Mouse (Mus musculus): ENCODE measurements at regions not wholly inside any gene's neighbourhood (a gene's known extent, or its start where the extent isn't known, plus 50 kb on each side); places are given as distances from the start of the nearest gene placed in this dataset.

DNA sequence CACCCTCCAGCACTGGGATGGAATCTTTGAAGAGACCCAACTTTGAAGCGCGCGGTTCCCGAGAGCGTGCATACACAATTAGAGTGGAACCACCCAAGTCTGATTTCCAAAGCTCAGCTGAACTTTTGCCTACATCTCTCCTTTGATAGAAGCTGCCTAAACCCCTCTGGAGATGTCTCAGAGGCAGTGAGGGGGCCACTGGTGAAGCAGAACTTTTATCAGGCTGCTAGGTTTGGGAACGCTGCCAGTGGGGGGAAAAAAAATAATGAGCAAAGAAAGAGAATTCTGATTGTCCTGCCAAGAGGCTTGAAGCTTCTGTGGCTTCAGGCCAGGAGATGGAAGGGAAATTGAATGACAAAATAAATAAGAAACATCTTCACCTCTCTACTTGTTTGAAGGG lies 459.9 kb upstream of the Pdzrn3 start:
- TF ChIP-seq POLR2A (IDR thresholded peaks at IDR 0.05; ENCODE audit: extremely low read depth, insufficient read depth, low read length) (no peak), CTCF (IDR thresholded peaks at IDR 0.05; ENCODE audit: extremely low read depth, insufficient read depth, low read length) (no peak)

Measured in cortical plate, adult 2 months (tissue).